Mouse (Mus musculus) erythroblast, embryonic 14.5 days (primary cell): ENCODE results near the gene Eif2s2.

Experiments
- GATA1 ChIP-seq: IDR thresholded peaks from 2 replicates; pipeline ENCODE4 v1.6.1; 2012; ENCODE audit warnings: low read length, inconsistent platforms, mixed read lengths
- TAL1 ChIP-seq: IDR thresholded peaks from 3 replicates; pipeline ENCODE4 v1.6.1; 2012; ENCODE audit warnings: low read length, inconsistent platforms, mixed read lengths

GRCm38 (mm10) chr2:154876621-154877020 is 16.1 kb downstream of the Eif2s2 start:
- TF ChIP-seq GATA1 (no peak), TAL1 (no peak)
